Mouse (Mus musculus): ENCODE data around the gene Rrp15. TPM values are rescaled to one million over a fixed set of nuclear protein-coding genes. Genes with fewer than 3 reads are reported as not detected.

Gene Rrp15
- 22.6 to 26.7 TPM (median 23.4 TPM) in 4 replicates for total RNA-seq (2023)

DNA sequence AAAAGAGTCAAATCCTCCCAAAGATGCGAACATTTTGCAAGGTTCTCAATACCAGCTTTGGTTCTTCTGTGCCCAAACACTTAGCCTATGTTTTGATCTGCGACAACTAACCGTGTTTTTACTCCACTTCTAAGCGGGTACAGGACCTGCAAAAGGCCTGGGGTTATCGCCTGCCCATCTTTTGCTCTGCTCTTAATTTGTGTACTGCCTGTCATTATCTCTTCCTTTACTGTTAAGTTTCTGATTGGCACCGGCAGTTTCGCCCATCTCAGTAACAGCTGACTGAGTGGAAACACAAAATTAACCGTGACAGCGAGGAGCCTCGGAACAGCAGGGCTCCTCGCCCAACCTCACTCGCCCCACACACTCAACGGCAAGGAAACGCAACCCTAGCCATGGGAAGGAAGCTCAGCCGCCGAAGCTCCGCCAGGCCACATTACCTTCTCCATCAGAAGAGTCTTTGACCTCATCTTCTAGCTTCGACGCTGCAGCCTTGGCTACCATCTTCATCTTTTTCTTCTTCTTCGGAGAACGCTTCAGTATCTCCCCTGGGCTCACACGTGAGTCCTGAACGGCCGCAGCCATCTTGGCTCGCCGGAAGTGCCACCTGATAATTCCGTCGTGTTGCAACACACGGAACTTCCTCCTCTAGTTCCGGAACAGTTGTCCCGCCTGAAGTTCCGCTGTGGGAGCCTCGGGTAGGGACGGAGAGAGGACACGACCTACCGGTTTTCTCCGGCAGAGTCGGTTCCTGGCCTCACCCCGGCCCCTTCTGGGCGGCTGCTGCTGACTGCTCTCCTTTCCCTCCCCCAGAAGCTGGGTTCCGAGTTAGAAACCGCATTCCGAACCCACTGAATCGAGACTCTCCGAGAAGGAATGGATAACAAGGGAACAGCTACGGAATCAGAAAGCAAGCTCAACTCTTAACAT lies at the start of gene Rrp15:
TSS of gene Rrp15 (minus strand) at position 635 of the 930 bp plus-strand sequence.

DNA sequence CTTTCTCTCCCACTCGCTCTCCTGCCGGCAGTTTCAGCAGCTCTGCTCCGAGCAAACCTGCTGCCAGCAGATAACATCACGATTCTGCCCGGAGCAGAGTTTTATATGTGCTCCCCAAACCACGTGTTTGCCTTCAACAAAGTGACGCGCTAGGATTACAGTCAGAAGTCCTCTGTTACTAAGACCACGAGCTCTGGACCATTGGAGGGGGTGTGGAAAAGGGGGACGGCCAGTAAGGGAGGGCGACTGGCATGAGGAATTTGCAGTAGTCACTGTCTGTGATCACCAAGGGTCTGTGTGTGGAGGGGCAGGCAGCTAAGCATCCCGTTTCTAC lies 43.3 kb downstream of the Rrp15 start, which contains the start of gene Tgfb2:
TSS of gene Tgfb2 (minus strand) at position 75 of the 334 bp plus-strand sequence.

Other genes starting within 250 kb of the Rrp15 start
- gene Tgfb2, start 43.4 kb downstream of the Rrp15 start, total RNA-seq (2023) = 1.0 to 1.5 TPM in 2 of 4 replicates, not detected in the others
- not detected in 4 replicates for gene D1Pas1, start 218.1 kb upstream of the Rrp15 start, total RNA-seq (2023)